Mouse (Mus musculus) lung, adult 2 months (tissue): ENCODE measurements around the gene Rpl9-ps1.

Source experiments
- CTCF ChIP-seq: fragments of 200-500 bp; IDR thresholded peaks from 2 replicates; pipeline ENCODE4 v1.5.1; 2011; ENCODE audit warnings: mild to moderate bottlenecking, low read length, control low read depth; ENCODE audit not compliant: insufficient read depth
- POLR2A ChIP-seq: fragments of 200-500 bp; IDR thresholded peaks from 2 replicates; pipeline ENCODE4 v1.6.1; 2011; ENCODE audit warnings: low read depth, mild to moderate bottlenecking, control low read depth, low read length, borderline replicate concordance; ENCODE audit errors: extremely low read depth

DNA sequence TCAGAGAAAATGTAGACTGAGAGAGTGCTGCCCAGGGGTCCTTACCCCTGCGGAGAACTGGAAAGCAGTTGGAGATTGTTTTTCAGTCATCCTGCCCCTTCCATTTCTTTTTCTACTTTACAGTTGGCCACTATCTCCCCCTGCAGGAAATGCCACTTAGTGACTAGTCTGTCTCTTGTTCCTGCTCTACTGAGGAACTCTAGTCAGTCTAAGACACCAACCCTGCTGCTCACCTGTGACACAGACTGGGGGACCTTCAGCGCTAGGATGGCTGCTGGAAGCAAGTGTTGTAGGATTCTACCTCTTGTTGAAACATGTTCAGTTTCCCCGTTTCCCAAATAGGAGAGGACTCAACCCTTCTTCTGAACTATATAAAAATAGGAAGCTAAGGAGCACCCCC lies 5.9 kb downstream of the Rpl9-ps1 start:
- TF ChIP-seq POLR2A (no peak), CTCF (no peak)
